Mouse (Mus musculus): ENCODE data around the gene Gm13101. TPM values are rescaled to one million over a fixed set of nuclear protein-coding genes. Genes with fewer than 3 reads are reported as not detected.
"Not testable (repeated sequence)": the region's sequence is repeated elsewhere in the genome, so short reads cannot be mapped to it uniquely, and the experiment has no call there.

Gm13101 gene
- not detected for total RNA-seq (2021)
- long read RNA-seq, experiment 1, result 0 reads
- long read RNA-seq, experiment 2, result 0 reads

DNA sequence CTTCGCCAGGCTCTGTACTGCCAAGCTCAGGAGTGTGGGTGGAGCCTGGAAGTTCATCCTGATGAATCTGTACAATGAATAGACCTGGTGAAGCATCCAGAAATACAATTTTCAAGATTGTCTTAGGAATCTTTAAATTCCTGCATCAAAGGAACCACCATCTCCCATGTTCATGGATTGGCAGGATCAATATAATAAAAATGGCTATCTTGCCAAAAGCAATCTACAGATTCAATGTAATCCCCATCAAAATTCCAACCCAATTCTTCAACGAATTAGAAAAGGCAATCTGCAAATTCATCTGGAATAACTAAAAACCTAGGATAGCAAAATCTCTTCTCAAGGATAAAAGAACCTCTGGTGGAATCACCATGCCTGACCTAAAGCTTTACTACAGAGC, at the start of gene Gm13101:
Gene Gm13101 (minus strand): TSS at position 101 of the 400 bp plus-strand sequence.
- intact Hi-C loops (cut with DNase I; ENCODE audit: low total_unique reads); DNase-seq: not testable (repeated sequence)

GRCm38 (mm10) chr4:143994269-143994668, 27.5 kb upstream of the Gm13101 start, which contains the start of gene Pramef17:
Pramef17 (minus strand) TSS chr4:143994369.
- DNase-seq; intact Hi-C loops (cut with DNase I; ENCODE audit: low total_unique reads): not testable (repeated sequence)

DNA sequence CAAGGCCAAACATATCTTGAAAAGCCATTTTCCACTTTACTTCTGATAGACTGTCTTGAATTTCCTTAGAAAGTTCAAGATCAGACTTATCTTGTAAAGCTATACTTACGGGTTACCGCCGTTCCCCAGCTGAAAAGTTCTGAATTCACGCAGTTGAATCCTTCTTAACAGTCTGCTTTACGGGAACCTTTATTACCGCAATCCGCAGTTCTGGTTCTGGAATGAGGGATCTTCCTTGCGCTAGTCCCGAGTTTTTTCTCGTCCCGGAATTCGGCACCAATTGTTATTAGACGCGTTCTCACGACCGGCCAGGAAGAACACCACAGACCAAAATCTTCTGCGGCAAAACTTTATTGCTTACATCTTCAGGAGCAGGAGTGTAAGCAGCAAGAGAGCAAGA, 21.4 kb upstream of the Gm13101 start:
- peak; percentile 37 for DNase-seq
- intact Hi-C loops (cut with DNase I; ENCODE audit: low total_unique reads), result not testable (repeated sequence)

DNA sequence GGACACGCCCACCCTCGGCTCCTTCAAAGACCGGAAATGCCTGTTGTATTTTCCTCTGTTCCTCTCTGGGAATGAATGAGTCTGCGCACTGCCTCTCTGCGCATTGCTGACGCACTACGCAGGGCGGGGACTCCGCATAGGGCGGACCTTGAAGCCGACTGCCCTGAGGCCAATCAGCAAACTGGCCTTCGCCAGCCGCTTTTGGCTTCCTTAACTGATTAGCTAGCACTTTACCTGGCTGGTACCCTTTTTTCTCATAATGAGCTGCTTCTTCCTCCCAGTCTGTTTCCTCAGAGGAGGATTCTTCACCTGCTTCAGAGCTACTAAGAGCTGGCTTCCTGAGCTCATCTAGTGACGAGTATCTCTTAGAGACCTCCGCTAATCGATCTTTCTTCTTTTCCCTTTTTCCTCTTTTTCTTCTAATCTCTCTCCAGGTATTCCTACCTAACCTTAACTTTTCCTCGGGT, 20.8 kb upstream of the Gm13101 start:
- intact Hi-C loops (cut with DNase I; ENCODE audit: low total_unique reads); DNase-seq: not testable (repeated sequence)

GRCm38 (mm10) chr4:143985733-143986132, 19.0 kb upstream of the Gm13101 start:
- intact Hi-C loops (cut with DNase I; ENCODE audit: low total_unique reads), result not testable (repeated sequence)
- DNase-seq, result peak; percentile 3

GRCm38 (mm10) chr4:143985165-143985564, 18.4 kb upstream of the Gm13101 start:
- DNase-seq; intact Hi-C loops (cut with DNase I; ENCODE audit: low total_unique reads): not testable (repeated sequence)

DNA sequence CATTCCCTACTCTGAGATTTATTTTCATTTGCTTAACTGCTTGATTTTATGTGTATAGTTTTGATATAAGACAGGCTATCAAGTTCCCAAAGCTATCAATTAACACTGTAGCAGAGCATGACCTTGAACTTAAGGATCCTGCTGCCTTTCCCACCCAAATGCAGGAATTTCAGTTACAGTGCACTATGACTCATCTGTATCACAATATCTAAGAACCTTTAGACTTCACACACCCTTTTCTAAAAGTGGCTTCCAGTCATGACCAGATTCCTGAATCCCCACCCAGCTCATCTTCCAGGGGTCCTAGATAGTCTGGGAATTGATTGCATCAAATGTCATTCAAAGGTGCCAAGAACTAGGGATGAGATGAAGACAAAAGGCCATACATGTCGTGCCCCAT, 16.7 kb upstream of the Gm13101 start:
- intact Hi-C loops (cut with DNase I; ENCODE audit: low total_unique reads); DNase-seq: not testable (repeated sequence)

DNA sequence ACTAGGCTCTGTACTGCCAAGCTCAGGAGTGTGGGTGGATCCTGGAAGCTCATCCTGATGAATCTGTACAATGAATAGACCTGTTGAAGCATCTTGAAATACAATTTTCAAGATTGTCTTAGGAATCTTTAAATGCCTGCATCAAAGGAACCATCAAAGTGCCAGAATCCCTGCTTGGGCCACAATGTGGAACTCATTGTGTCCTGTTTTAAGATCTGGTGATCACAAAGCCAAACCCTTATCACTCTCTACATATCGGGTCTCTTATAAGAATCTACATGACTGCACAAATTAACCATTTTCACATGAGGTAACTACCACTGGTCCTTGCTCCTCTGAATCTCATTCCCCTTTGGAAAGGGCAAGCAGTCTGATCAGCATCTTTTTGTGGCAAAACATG, 15.8 kb downstream of the Gm13101 start, which contains the start of gene Pramef25:
Gene Pramef25 (minus strand): TSS at position 101 of the 400 bp plus-strand sequence.
- DNase-seq; intact Hi-C loops (cut with DNase I; ENCODE audit: low total_unique reads): not testable (repeated sequence)

Other genes with a start within 250 kb of the Gm13101 start
- not detected for gene Gm13078, start 247.5 kb downstream of the Gm13101 start, total RNA-seq (2021)
- not detected for gene Gm13023, start 177.6 kb downstream of the Gm13101 start, total RNA-seq (2021)
- gene Gm13084, start 150.9 kb downstream of the Gm13101 start, total RNA-seq (2021), result not detected
- not detected for gene Gm13103, start 120.5 kb downstream of the Gm13101 start, total RNA-seq (2021)
- gene Pramef6, start 66.6 kb downstream of the Gm13101 start, total RNA-seq (2021), result not detected
- not detected for gene Pramef25, start 15.9 kb downstream of the Gm13101 start, total RNA-seq (2021)
- not detected for gene Pramef17, start 27.4 kb upstream of the Gm13101 start, total RNA-seq (2021)
- not detected for gene Pramel4, start 92.2 kb upstream of the Gm13101 start, total RNA-seq (2021)
- gene Gm13102, start 139.5 kb upstream of the Gm13101 start, total RNA-seq (2021), result not detected
- not detected for gene Oog3, start 195.7 kb upstream of the Gm13101 start, total RNA-seq (2021)
- gene Oog2, start 223.8 kb upstream of the Gm13101 start, total RNA-seq (2021), result not detected
- gene C87977, start 246.4 kb upstream of the Gm13101 start, total RNA-seq (2021), result not detected